Mouse (Mus musculus) T-helper 2 cell (primary cell): ENCODE measurements at regions not wholly inside any gene's neighbourhood (a gene's known extent, or its start where the extent isn't known, plus 50 kb on each side); places are given as distances from the start of the nearest gene placed in this dataset.

Source experiments
- in situ Hi-C: fragments of 300-600 bp; cut with MboI, MseI; formaldehyde crosslinking; loops from one replicate; pipeline ENCODE4 v1.15.1; 2025; ENCODE audit warnings: high pct_unique_total_duplicates

GRCm38 (mm10) chr14:28626951-28627350 is 122.4 kb downstream of the Wnt5a start:
- in situ Hi-C loops = no loop called here

- in situ Hi-C loops = loop anchor here (5.0 kb wide), 1 partner anchor 98 kb away; no protein-coding TSS in a partner anchor
Observed at GRCm38 (mm10) chr14:28635175-28635574, 130.6 kb downstream of the Wnt5a start.

DNA sequence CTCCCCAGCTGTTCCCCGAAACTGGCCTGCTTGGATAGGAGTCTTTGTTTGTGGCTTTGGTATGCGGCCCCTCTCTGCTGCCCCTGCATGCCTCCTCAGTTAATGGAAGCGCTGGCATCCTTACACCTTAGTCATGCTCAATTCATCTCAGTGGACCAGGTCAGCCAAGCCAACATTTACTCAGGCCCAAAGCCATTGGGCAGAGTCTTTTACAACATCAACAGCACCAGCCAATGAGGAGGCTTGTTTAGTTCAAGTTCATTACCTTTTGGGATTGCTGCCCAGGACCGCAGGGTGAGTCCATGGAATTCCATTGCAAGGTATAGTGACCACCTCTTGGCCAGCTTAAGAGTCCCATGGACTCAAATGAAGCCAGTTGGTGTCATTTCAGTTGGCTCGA is 134.5 kb downstream of the Wnt5a start:
- in situ Hi-C loops = loop anchor here (5.0 kb wide), 1 partner anchor 102 kb away; no protein-coding TSS in a partner anchor

DNA sequence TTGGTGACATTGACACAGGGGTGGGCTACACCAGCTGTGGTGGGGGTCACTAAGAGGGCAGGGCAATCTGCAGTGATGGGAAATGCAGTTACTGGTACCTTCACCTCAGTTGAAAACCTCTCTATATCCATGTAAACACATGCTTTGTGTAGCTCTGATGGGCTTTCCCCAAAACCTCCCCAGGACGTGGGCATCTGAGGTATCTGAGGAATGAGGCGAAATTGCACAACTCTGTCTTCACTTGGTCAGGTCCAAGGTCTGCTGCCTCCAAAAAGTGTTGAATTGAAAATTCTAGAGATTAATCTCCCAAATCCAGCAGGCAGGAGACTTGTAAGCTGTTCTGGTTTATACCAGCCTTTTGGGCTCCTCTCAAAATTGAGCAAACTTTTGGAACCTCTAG is 141.3 kb downstream of the Wnt5a start:
- in situ Hi-C loops = no loop called here

- in situ Hi-C loops = no loop called here
Observed at GRCm38 (mm10) chr14:28649411-28649810, 144.9 kb downstream of the Wnt5a start.

- in situ Hi-C loops = no loop called here
Observed at GRCm38 (mm10) chr14:28653059-28653930, 148.7 kb downstream of the Wnt5a start.

GRCm38 (mm10) chr14:28657216-28657615 is 152.7 kb downstream of the Wnt5a start:
- in situ Hi-C loops = no loop called here

DNA sequence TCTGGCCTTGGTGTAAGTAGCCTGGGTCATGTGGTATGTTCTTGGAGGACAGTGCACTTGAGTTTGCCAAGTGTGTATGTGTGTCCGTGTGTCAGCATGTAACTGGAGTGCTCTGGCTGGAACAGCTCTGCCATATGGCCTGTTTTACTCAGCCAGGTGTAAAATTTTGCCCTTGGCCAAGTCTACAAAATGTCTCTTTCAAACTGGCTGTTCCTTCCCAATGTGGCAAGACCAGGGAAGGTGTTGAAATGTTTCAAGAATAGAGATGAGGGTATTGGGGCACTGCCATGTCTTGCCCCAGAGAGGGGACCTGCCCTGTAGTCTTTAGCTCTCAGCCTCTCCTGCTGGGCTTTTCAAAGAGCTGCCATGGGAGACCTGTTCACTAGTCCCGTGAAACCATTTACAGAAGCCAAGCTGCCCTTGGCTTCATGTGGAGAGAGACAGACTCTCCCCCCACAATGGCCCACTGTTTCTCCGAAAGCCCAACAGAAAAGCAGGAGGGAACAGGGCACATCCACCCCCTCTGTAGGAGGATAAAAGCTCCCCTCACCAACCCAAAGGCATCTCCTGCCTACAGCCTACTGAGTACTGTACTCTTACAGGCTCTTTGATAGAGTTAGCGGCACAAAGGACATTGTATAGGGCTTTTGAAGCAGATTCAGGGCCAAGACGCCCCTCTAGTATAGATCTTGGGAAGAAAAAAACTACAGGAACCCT is 156.5 kb downstream of the Wnt5a start:
- in situ Hi-C loops = no loop called here

DNA sequence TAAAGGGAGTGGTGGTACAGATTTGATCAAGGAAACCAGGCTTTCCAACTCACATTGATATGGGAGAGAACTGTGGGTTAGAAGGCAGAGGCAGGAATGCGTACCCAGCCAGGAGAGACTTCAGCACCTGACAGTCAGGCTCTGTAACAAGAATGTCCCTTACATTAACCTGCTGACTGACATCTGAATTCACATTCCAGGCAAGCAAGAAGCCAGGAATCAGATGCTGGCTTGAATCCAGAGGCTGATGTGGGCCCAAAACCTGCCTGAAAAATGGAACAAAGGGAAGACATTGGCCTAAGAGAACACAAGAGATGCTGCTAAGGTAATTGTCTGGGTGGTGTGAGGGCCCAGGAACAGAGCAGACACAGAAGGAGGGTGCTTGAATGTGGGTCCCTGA is 158.8 kb downstream of the Wnt5a start:
- in situ Hi-C loops = no loop called here

GRCm38 (mm10) chr14:28664121-28664520 is 159.6 kb downstream of the Wnt5a start:
- in situ Hi-C loops = no loop called here

- in situ Hi-C loops = no loop called here
Observed at GRCm38 (mm10) chr14:28675476-28675875, 170.9 kb downstream of the Wnt5a start.

GRCm38 (mm10) chr14:28699780-28700179 is 195.2 kb downstream of the Wnt5a start:
- in situ Hi-C loops = no loop called here

DNA sequence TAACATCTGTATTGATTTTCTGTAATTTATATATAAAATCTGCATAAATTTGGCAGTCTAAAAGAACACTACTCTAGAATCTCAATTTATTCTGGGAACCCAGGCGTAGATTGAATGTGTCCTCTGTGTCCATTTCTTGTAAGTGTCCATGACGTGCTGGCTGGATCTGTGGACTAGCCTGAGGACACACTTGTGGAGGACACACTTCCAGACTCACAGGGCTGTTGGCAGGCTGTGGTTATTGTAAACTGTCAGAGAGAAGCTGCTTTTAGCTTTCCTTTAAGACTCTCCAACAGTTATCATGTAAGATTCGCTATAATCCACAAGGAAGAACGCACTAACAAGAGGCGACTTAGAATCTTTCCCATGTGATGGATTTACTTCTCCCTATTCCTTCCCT is 200.2 kb downstream of the Wnt5a start:
- in situ Hi-C loops = no loop called here

GRCm38 (mm10) chr14:28714598-28714997 is 210.0 kb downstream of the Wnt5a start:
- in situ Hi-C loops = no loop called here

DNA sequence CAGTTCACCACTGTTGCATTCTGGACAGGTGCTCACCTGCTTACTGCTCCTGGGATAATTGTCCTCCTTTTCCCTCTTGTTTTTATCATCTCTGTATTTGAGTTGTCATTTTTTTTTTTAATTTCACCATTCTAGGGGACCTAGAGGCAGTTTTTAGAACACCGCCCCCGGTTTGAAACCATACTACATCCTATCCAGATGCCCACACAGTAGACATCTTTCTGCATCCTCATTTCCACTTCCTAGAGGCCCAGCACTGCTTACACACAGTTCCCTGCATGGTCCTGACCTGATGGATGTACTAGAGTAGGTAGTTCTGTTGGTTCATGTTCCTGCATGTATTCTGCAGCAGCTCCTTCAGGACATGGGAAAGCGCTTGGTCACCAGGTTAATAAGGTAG is 216.0 kb downstream of the Wnt5a start:
- in situ Hi-C loops = no loop called here

- in situ Hi-C loops = no loop called here
Observed at GRCm38 (mm10) chr14:28725666-28726065, 221.1 kb downstream of the Wnt5a start.

- in situ Hi-C loops = no loop called here
Observed at GRCm38 (mm10) chr14:28733496-28733895, 228.9 kb downstream of the Wnt5a start.

DNA sequence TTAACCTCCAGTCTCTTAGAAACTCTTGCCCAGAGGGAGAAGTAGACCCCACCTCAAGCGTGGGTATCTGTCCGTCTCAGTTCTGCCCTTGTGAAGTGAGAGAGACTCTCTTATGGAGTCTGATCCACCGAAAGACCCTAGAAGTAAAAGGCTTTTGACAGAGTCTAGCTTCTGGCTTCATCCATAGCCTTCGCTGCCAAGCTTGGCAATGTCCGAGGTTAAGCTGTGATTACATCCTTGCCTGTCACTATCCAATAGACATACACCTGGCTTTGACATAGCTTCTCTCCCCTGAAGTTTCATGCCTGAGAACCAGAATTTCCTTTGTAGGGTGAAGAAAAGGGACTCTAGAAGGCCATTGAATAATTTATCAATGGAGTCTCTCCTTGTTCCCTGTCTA is 230.9 kb downstream of the Wnt5a start:
- in situ Hi-C loops = no loop called here

DNA sequence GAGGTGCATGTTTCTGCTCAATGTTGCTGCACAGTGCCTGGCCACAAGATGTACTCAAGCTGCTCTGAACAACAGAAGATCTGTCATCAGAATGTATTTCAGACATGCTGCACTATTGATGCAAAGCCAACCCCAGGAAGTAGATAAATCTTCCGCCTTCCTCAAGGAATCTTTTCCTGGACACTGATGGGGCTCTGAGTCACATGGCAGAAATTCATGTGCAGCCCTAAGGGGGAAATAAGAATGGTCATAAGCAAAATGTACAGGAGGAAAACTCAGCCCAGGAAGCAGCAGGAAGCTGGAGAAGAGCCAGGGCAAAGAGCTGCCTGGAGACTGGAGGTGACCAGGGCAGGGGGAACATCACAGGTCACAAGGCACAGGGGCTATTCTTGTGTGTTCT is 235.5 kb downstream of the Wnt5a start:
- in situ Hi-C loops = no loop called here

- in situ Hi-C loops = no loop called here
Observed at GRCm38 (mm10) chr14:28741418-28741817, 236.9 kb downstream of the Wnt5a start.

GRCm38 (mm10) chr14:28743673-28744072 is 239.1 kb downstream of the Wnt5a start:
- in situ Hi-C loops = no loop called here

GRCm38 (mm10) chr14:28750301-28750700 is 245.8 kb downstream of the Wnt5a start:
- in situ Hi-C loops = no loop called here

GRCm38 (mm10) chr14:28765201-28765600 is 252.8 kb upstream of the Lrtm1 start:
- in situ Hi-C loops = no loop called here
